Mouse (Mus musculus): ENCODE measurements around the gene Igfl3.

Igfl3 gene

GRCm38 (mm10) chr7:18176194-18176593 lies at the start of gene Igfl3:
Igfl3 (plus strand) TSS chr7:18176494.
- no peak for DNase-seq (ENCODE audit: low spot score)

- no peak for DNase-seq (ENCODE audit: low spot score)
These were observed 34.6 kb downstream of the Igfl3 start for GRCm38 (mm10) chr7:18210938-18211337.

GRCm38 (mm10) chr7:18214699-18215098 lies 38.4 kb downstream of the Igfl3 start:
- DNase-seq (ENCODE audit: low spot score), result no peak

All from testis, postnatal 10 days (tissue).